Mouse (Mus musculus): Measurements from ENCODE around the gene Mpzl2. TPM values are rescaled to one million over a fixed set of nuclear protein-coding genes. Genes with fewer than 3 reads are reported as not detected.
"Not testable (repeated sequence)": the region's sequence is repeated elsewhere in the genome, so short reads cannot be mapped to it uniquely, and the experiment has no call there.

Gene Mpzl2
- polyA plus RNA-seq, 1 experiment from 2014 or later, result 46.2 TPM

GRCm38 (mm10) chr9:45023638-45024037 is 16.0 kb upstream of the Mpzl2 start:
- 54% methylated on average over 3 of the region's 3 CpGs for WGBS
- Histone ChIP-seq H3K9me3 (replicated peaks; ENCODE audit: control insufficient read depth, low read length) (no peaks in the 10 kb centered on the region), H3K4me1 (ENCODE audit: control insufficient read depth, insufficient read depth, low read length) (no peaks in the 10 kb centered on the region), H3K4me2 (ENCODE audit: low read depth, low read length) (no peak overlapping the region), H3K27ac (ENCODE audit: low read length) (no peak overlapping the region), H3K9ac (ENCODE audit: low read length) (no peak overlapping the region), H3K36me3 (ENCODE audit: control insufficient read depth, insufficient read depth, low read length) (no peaks in the 10 kb centered on the region), H3K4me3 (replicated peaks; ENCODE audit: low read length) (no peak overlapping the region), H3K27me3 (ENCODE audit: control insufficient read depth, insufficient read depth, low read length) (no peaks in the 10 kb centered on the region)
- ATAC-seq (ENCODE audit: insufficient read depth, low FRiP score), result no peak

GRCm38 (mm10) chr9:45024187-45024586 is 15.4 kb upstream of the Mpzl2 start:
- no peaks in the 10 kb centered on the region for H3K27me3 ChIP-seq (ENCODE audit: control insufficient read depth, insufficient read depth, low read length)
- no peak overlapping the region for H3K27ac ChIP-seq (ENCODE audit: low read length)
- no peak for ATAC-seq (ENCODE audit: insufficient read depth, low FRiP score)
- no peak overlapping the region for H3K9ac ChIP-seq (ENCODE audit: low read length)
- H3K4me3 ChIP-seq (replicated peaks; ENCODE audit: low read length), result no peak overlapping the region
- no peaks in the 10 kb centered on the region for H3K36me3 ChIP-seq (ENCODE audit: control insufficient read depth, insufficient read depth, low read length)
- H3K9me3 ChIP-seq (replicated peaks; ENCODE audit: control insufficient read depth, low read length), result no peaks in the 10 kb centered on the region
- 69% methylated on average over 2 of the region's 2 CpGs for WGBS
- no peaks in the 10 kb centered on the region for H3K4me1 ChIP-seq (ENCODE audit: control insufficient read depth, insufficient read depth, low read length)
- H3K4me2 ChIP-seq (ENCODE audit: low read depth, low read length), result no peak overlapping the region

- WGBS, result 60% methylated on average over 8 of the region's 8 CpGs
- Histone ChIP-seq H3K36me3 (ENCODE audit: control insufficient read depth, insufficient read depth, low read length) (no peaks in the 10 kb centered on the region), H3K4me2 (ENCODE audit: low read depth, low read length) (no peak overlapping the region), H3K4me3 (replicated peaks; ENCODE audit: low read length) (no peak overlapping the region), H3K27ac (ENCODE audit: low read length) (0 out of 2 replicates have a peak overlapping the region, but pooled peaks have one; percentile 7), H3K27me3 (ENCODE audit: control insufficient read depth, insufficient read depth, low read length) (no peaks in the 10 kb centered on the region), H3K9ac (ENCODE audit: low read length) (no peak overlapping the region), H3K4me1 (ENCODE audit: control insufficient read depth, insufficient read depth, low read length) (no peaks in the 10 kb centered on the region), H3K9me3 (replicated peaks; ENCODE audit: control insufficient read depth, low read length) (no peaks in the 10 kb centered on the region)
- no peak for ATAC-seq (ENCODE audit: insufficient read depth, low FRiP score)
Measured at GRCm38 (mm10) chr9:45027376-45027775, 12.2 kb upstream of the Mpzl2 start.

GRCm38 (mm10) chr9:45030341-45030740 is 9.3 kb upstream of the Mpzl2 start:
- Histone ChIP-seq H3K4me3 (replicated peaks; ENCODE audit: low read length) (no peak overlapping the region), H3K9me3 (replicated peaks; ENCODE audit: control insufficient read depth, low read length) (no peaks in the 10 kb centered on the region), H3K27ac (ENCODE audit: low read length) (no peak overlapping the region), H3K27me3 (ENCODE audit: control insufficient read depth, insufficient read depth, low read length) (no peaks in the 10 kb centered on the region), H3K4me2 (ENCODE audit: low read depth, low read length) (no peak overlapping the region), H3K36me3 (ENCODE audit: control insufficient read depth, insufficient read depth, low read length) (no peaks in the 10 kb centered on the region), H3K9ac (ENCODE audit: low read length) (no peak overlapping the region), H3K4me1 (ENCODE audit: control insufficient read depth, insufficient read depth, low read length) (no peaks in the 10 kb centered on the region)
- 70% methylated on average over 6 of the region's 6 CpGs for WGBS
- no peak for ATAC-seq (ENCODE audit: insufficient read depth, low FRiP score)

GRCm38 (mm10) chr9:45032261-45032660 is 7.3 kb upstream of the Mpzl2 start:
- Histone ChIP-seq H3K4me3 (replicated peaks; ENCODE audit: low read length) (no peak overlapping the region), H3K4me2 (ENCODE audit: low read depth, low read length) (no peak overlapping the region), H3K36me3 (ENCODE audit: control insufficient read depth, insufficient read depth, low read length) (no peaks in the 10 kb centered on the region), H3K27ac (ENCODE audit: low read length) (no peak overlapping the region), H3K4me1 (ENCODE audit: control insufficient read depth, insufficient read depth, low read length) (no peaks in the 10 kb centered on the region), H3K9me3 (replicated peaks; ENCODE audit: control insufficient read depth, low read length) (no peaks in the 10 kb centered on the region), H3K27me3 (ENCODE audit: control insufficient read depth, insufficient read depth, low read length) (no peaks in the 10 kb centered on the region), H3K9ac (ENCODE audit: low read length) (no peak overlapping the region)
- no peak for ATAC-seq (ENCODE audit: insufficient read depth, low FRiP score)
- 63% methylated on average over 2 of the region's 2 CpGs for WGBS

GRCm38 (mm10) chr9:45034526-45034925 is 5.1 kb upstream of the Mpzl2 start:
- Histone ChIP-seq H3K27ac (ENCODE audit: low read length) (no peak overlapping the region), H3K9me3 (replicated peaks; ENCODE audit: control insufficient read depth, low read length) (no peaks in the 10 kb centered on the region), H3K4me1 (ENCODE audit: control insufficient read depth, insufficient read depth, low read length) (no peaks in the 10 kb centered on the region), H3K36me3 (ENCODE audit: control insufficient read depth, insufficient read depth, low read length) (no peaks in the 10 kb centered on the region), H3K4me2 (ENCODE audit: low read depth, low read length) (no peak overlapping the region), H3K4me3 (replicated peaks; ENCODE audit: low read length) (no peak overlapping the region), H3K27me3 (ENCODE audit: control insufficient read depth, insufficient read depth, low read length) (no peaks in the 10 kb centered on the region), H3K9ac (ENCODE audit: low read length) (no peak overlapping the region)
- no peak for ATAC-seq (ENCODE audit: insufficient read depth, low FRiP score)
- WGBS, result 79% methylated on average over 3 of the region's 3 CpGs

- not testable (repeated sequence) for H3K9me3 ChIP-seq (replicated peaks; ENCODE audit: control insufficient read depth, low read length); H3K27ac ChIP-seq (ENCODE audit: low read length); ATAC-seq (ENCODE audit: insufficient read depth, low FRiP score); H3K4me3 ChIP-seq (replicated peaks; ENCODE audit: low read length); H3K4me2 ChIP-seq (ENCODE audit: low read depth, low read length); H3K4me1 ChIP-seq (ENCODE audit: control insufficient read depth, insufficient read depth, low read length); H3K36me3 ChIP-seq (ENCODE audit: control insufficient read depth, insufficient read depth, low read length); H3K27me3 ChIP-seq (ENCODE audit: control insufficient read depth, insufficient read depth, low read length); H3K9ac ChIP-seq (ENCODE audit: low read length)
- 81% methylated on average over 1 of the region's 1 CpGs for WGBS
Measured at GRCm38 (mm10) chr9:45037803-45038202, 1.8 kb upstream of the Mpzl2 start.

GRCm38 (mm10) chr9:45040066-45040845 is 657 bp downstream of the Mpzl2 start:
- H3K36me3 ChIP-seq (ENCODE audit: control insufficient read depth, insufficient read depth, low read length), result no peaks in the 10 kb centered on the region
- WGBS, result 15% methylated on average over 14 of the region's 14 CpGs
- H3K27me3 ChIP-seq (ENCODE audit: control insufficient read depth, insufficient read depth, low read length), result no peaks in the 10 kb centered on the region
- no peak for ATAC-seq (ENCODE audit: insufficient read depth, low FRiP score)
- H3K4me3 ChIP-seq (replicated peaks; ENCODE audit: low read length), result peak overlapping the region; percentile 7; the same call in 1 of the 2 replicates
- H3K9ac ChIP-seq (ENCODE audit: low read length), result peak overlapping the region; percentile 52
- H3K9me3 ChIP-seq (replicated peaks; ENCODE audit: control insufficient read depth, low read length), result no peaks in the 10 kb centered on the region
- H3K4me2 ChIP-seq (ENCODE audit: low read depth, low read length), result peak overlapping the region; percentile 40
- peaks cover 7% of the 10 kb centered on the region; the same call in 1 of the 2 replicates for H3K4me1 ChIP-seq (ENCODE audit: control insufficient read depth, insufficient read depth, low read length)
- H3K27ac ChIP-seq (ENCODE audit: low read length), result peak overlapping the region; percentile 57

- 30% methylated on average over 17 of the region's 17 CpGs for WGBS
- H3K9me3 ChIP-seq (replicated peaks; ENCODE audit: control insufficient read depth, low read length), result no peaks in the 10 kb centered on the region
- H3K4me2 ChIP-seq (ENCODE audit: low read depth, low read length), result peak overlapping the region; percentile 52
- H3K4me3 ChIP-seq (replicated peaks; ENCODE audit: low read length), result 0 out of 2 replicates have a peak overlapping the region, but pooled peaks have one; percentile 7
- no peaks in the 10 kb centered on the region for H3K27me3 ChIP-seq (ENCODE audit: control insufficient read depth, insufficient read depth, low read length)
- ATAC-seq (ENCODE audit: insufficient read depth, low FRiP score), result 0 out of 2 replicates have a peak, but pooled peaks have one; percentile 5
- H3K4me1 ChIP-seq (ENCODE audit: control insufficient read depth, insufficient read depth, low read length), result peaks cover 7% of the 10 kb centered on the region; the same call in 1 of the 2 replicates
- no peaks in the 10 kb centered on the region for H3K36me3 ChIP-seq (ENCODE audit: control insufficient read depth, insufficient read depth, low read length)
- no peak overlapping the region for H3K9ac ChIP-seq (ENCODE audit: low read length)
- H3K27ac ChIP-seq (ENCODE audit: low read length), result peak overlapping the region; percentile 92
Measured at GRCm38 (mm10) chr9:45041131-45041838, 1.7 kb downstream of the Mpzl2 start.
